Mouse (Mus musculus): Measurements from ENCODE around the gene Prdm12.

DNA sequence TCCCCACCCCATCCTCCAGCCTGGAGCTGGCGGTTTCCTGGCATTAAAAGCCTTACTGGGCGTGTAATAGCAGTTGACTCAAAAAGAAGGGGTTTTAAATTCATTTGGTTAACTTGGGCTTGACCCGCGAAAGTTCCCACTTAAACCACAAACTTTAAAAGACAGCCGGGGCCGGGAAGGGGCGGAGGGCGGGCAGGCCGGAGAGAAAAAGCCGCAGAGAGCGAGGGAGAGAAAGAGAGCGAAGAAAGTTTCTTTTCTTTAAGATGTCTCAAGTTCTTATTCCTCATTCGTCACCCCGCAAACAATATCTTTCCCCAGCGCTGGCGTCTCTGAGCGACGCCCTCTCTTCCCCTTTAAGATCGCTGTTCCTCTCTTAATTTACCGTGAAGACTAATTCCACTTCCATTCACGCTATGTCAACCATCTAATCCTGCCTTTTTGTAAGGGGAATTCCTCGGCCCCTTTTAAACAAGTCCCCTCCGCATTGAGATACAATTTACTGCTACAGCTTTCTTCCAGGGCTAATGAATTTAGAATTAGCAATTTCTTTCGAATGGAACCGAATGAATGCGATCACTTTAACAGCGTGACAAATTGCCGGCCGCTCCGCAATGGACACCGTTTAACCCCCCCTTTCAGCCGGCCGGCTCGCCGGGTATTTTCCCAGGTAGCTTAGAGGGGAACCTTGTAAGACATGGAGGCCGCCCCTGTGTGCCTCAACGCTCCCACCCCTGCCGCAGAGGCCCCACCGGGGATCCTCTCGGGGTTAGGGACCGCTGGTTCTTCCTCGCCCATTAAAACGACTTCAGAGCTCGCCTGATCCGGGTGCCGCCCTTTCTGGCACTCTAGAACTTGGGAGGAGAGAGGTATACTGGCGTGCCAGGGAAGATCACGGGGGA is 1.0 kb downstream of the Prdm12 start:
- TF ChIP-seq EP300 (optimal IDR thresholded peaks at IDR 0.05) (no peak), CTCF (IDR thresholded peaks at IDR 0.05; ENCODE audit: low read depth) (no peak)
